Mouse (Mus musculus) intestine, embryonic 14.5 days (tissue): ENCODE measurements around the gene Ulk3. TPM values are rescaled to one million over a fixed set of nuclear protein-coding genes. Genes with fewer than 3 reads are reported as not detected.
A peak's percentile ranks its signal among the peaks of the same experiment; 100 is the strongest.

Source experiments
- ATAC-seq: fragments of 200-750 bp; cut with Nextera tagmentation; replicated peaks from 2 replicates; pipeline ENCODE4 v1.8.0; 2017; ENCODE audit warnings: low read depth, moderate number of reproducible peaks, moderate TSS enrichment, moderate library complexity; ENCODE audit not compliant: low FRiP score, low TSS enrichment
- DNase-seq: peaks from one replicate; pipeline ENCODE4 v3.0.0-alpha.2; 2018; ENCODE audit warnings: low spot score
- H3K27ac ChIP-seq: fragments of 300-500 bp; sonication (generic); 2 replicates; pipeline ENCODE4 v1.5.1; 2014; ENCODE audit warnings: low read depth, mild to moderate bottlenecking, control low read depth
- H3K27me3 ChIP-seq: fragments of 300-500 bp; sonication (generic); replicated peaks from 2 replicates; pipeline ENCODE4 v1.6.1; 2014; ENCODE audit warnings: low read length, control low read depth; ENCODE audit not compliant: control insufficient read depth, insufficient read depth
- H3K36me3 ChIP-seq: fragments of 300-500 bp; sonication (generic); 2 replicates; pipeline ENCODE4 v1.6.1; 2014; ENCODE audit warnings: low read length, control low read depth; ENCODE audit not compliant: control insufficient read depth, insufficient read depth
- H3K4me1 ChIP-seq: fragments of 300-500 bp; sonication (generic); replicated peaks from 2 replicates; pipeline ENCODE4 v1.6.1; 2014; ENCODE audit warnings: low read length, control low read depth, mixed read lengths; ENCODE audit not compliant: control insufficient read depth, insufficient read depth
- H3K4me2 ChIP-seq: fragments of 300-500 bp; sonication (generic); 2 replicates; pipeline ENCODE4 v1.6.1; 2014; ENCODE audit warnings: low read length
- H3K4me3 ChIP-seq: fragments of 300-500 bp; sonication (generic); 2 replicates; pipeline ENCODE4 v1.5.1; 2014; ENCODE audit warnings: low read depth, low read length, control low read depth, mixed read lengths
- H3K9ac ChIP-seq: fragments of 300-500 bp; sonication (generic); 2 replicates; pipeline ENCODE4 v1.6.1; 2014; ENCODE audit warnings: mild to moderate bottlenecking, low read length
- H3K9me3 ChIP-seq: fragments of 300-500 bp; sonication (generic); 2 replicates; pipeline ENCODE4 v1.6.1; 2016; ENCODE audit warnings: low read length, control low read depth; ENCODE audit not compliant: control insufficient read depth
- WGBS: fragments of 180-500 bp; shearing (Covaris S2); extraction: QIAGEN DNeasy Blood & Tissue Kit; methylation state at CpG from one replicate; pipeline ENCODE4 v1.1.7; 2014; 5-methylcytosine and 5-hydroxymethylcytosine counted together
- polyA plus RNA-seq: library from polyadenylated mRNA; unstranded; fragments of >200 nt; fragmentation: Nextera tagmentation; extraction: Ambion mirVana; gene quantifications from 2 replicates; pipeline ENCODE4 v1.2.1, GENCODE M21; 2014

The Ulk3 gene
- 14.2 and 14.3 TPM in 2 replicates for polyA plus RNA-seq

DNA sequence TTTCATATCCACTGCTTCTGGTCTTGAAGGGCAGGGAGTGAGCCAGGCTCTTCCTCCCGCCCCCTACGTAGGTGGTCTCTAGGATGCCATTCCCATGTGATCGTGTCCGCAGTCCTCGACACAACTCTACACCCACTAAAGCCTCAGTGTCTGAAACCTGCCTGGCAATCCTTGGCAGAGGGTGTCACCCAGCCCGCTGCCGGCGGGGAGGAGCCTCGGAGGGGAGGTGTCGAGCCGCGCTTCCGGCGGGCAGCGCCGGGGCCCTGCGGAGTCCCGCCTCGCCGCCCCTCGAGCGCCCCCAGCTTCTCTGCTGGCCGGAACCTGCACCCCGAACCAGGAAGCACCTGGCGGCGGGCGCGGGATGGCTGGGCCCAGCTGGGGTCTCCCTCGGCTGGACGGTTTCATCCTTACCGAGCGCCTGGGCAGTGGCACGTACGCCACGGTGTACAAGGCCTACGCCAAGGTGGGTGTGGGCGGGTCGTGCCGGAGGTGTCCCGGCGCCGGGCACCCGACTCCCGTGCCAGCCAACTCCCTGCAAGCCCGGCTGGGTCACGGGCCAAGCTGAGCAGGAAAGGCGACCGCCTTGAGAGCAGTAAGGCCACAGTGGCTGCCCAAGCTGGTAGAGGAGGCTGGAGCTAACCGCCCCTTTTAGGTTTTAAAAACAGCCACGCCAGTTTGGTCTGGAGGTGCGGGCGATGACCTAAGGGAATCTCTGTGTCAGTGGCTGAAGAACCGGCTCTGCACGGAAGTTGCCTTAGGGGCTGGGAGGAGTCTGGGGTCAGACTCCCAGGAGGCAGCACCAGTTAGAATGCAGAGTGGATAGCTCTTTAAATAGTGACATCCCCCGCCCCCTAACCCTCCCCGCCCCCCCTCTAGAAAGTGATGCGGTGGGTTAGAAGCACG is at the start of gene Ulk3:
TSS of gene Ulk3 (plus strand) at position 229 of the 903 bp plus-strand sequence.
- peak; percentile 86 for ATAC-seq
- under 1% methylated on average over 58 of the region's 58 CpGs for WGBS

DNA sequence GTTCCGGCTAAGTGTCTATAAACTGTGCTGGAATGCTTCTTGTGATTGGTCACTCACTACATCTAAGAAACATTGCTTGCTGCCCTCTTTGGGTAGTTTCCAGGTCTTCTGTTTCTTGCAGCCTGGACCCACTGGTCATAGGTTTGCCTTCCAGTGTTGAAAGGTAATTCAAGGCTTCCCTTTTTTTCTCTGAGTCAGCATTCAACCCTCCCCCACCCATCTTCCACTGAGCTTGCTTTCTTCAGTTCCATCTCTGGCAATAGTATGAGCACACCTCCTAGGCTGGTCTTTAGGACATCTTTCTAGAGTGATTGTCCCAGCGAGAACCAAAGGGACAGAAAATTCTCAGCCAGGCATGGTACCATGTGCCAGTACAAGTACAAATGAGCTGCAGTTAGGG is 49.7 kb upstream of the Ulk3 start:
- Histone ChIP-seq H3K27ac (no peak overlapping the region), H3K36me3 (peaks cover 53% of the 10 kb centered on the region)

More for the DNA sequence above, at the start of gene Ulk3:
- Histone ChIP-seq H3K36me3 (peaks cover 49% of the 10 kb centered on the region), H3K27ac (peak within 1 kb of the TSS; percentile 76), H3K27me3 (no peaks in the 10 kb centered on the region), H3K4me3 (peak within 1 kb of the TSS; percentile 81), H3K4me1 (no peaks in the 10 kb centered on the region; the same call in 1 of the 2 replicates), H3K9ac (peak within 1 kb of the TSS; percentile 67), H3K9me3 (no peaks in the 10 kb centered on the region), H3K4me2 (peak within 1 kb of the TSS; percentile 86)
- peak; percentile 88 for DNase-seq

DNA sequence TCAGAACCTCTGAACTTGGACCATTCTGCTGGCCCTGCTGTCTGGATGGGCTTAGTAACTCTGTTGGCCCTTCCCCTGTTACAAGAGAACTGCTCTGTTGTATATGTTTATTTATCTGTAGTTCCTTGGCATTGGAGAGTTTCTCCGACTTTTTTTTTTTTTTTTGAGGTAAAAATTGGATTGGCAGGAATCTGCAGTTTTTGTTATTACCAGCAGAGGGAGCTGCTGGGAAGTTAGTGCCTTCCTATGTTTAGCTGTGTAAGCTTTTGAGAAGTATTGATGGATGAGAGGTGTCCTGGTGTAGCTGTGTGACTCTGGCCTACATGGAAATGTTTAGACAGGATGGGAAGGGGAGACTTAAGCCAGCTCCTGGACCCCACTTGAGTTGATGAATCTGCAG is 47.9 kb upstream of the Ulk3 start:
- peaks cover 19% of the 10 kb centered on the region; the same call in 1 of the 2 replicates for H3K4me1 ChIP-seq
- no peaks in the 10 kb centered on the region for H3K9me3 ChIP-seq
- DNase-seq: peak; percentile 70
- no peak overlapping the region for H3K27ac ChIP-seq
- no peak for ATAC-seq
- WGBS: 4% methylated on average over 1 of the region's 1 CpGs
- no peak overlapping the region for H3K9ac ChIP-seq
- H3K27me3 ChIP-seq: no peaks in the 10 kb centered on the region
- no peak overlapping the region for H3K4me2 ChIP-seq
- peaks cover 68% of the 10 kb centered on the region for H3K36me3 ChIP-seq
- no peak overlapping the region for H3K4me3 ChIP-seq

More for the DNA sequence above, 49.7 kb upstream of the Ulk3 start:
- no peak overlapping the region for H3K9ac ChIP-seq
- no peak for DNase-seq
- no peak overlapping the region for H3K4me2 ChIP-seq
- H3K4me1 ChIP-seq: peaks cover 19% of the 10 kb centered on the region; the same call in 1 of the 2 replicates
- H3K27me3 ChIP-seq: no peaks in the 10 kb centered on the region
- H3K9me3 ChIP-seq: no peaks in the 10 kb centered on the region
- no peak for ATAC-seq
- 93% methylated on average over 2 of the region's 2 CpGs for WGBS
- no peak overlapping the region for H3K4me3 ChIP-seq

DNA sequence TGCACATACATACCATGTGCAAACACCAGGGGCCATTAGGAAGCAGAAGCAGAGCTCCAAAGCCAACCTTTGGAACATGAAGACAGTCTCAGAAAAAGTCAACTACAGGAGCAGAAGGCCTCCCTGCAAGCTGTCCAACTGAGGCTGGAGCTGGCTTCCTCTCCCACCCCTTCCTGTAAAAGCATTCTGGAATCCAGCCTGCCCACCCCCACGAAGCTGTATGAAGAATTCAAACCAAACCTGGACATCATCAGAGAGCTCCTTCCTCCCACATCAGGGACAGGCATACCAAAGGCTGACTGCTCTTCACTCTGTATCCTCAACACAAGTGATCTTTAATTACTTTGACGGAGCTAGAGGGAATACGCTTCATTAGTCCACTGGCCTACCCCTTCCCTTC is 45.3 kb upstream of the Ulk3 start:
- no peak overlapping the region for H3K27ac ChIP-seq
- ATAC-seq (no peak), DNase-seq (no peak)
- H3K9me3 ChIP-seq: no peaks in the 10 kb centered on the region
- peaks cover 93% of the 10 kb centered on the region for H3K36me3 ChIP-seq
- H3K4me1 ChIP-seq: peaks cover 5% of the 10 kb centered on the region; the same call in 1 of the 2 replicates
- H3K27me3 ChIP-seq: no peaks in the 10 kb centered on the region
- H3K4me3 ChIP-seq: no peak overlapping the region
- 74% methylated on average over 3 of the region's 3 CpGs for WGBS
- no peak overlapping the region for H3K9ac ChIP-seq
- H3K4me2 ChIP-seq: no peak overlapping the region

DNA sequence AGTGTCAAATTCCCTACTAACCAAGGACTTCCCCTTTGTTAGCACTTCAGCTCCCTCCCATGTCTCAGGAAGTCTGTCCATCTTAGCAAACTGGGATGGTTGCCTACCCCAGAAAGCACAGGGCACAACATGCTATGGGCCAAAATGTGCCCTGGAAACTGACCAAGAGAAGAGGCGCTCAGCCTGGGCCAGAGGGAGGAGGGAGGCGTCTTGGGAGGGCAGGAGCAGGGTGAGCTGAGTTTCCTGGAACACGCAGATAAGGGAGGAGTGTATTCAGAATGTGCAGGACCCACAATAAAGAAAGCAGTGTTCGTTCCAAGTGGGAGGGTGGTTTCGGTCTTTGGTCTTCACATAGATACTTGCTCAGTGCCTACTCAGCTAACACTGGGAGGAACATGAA is 42.0 kb upstream of the Ulk3 start:
- peaks cover 72% of the 10 kb centered on the region for H3K36me3 ChIP-seq
- H3K27ac ChIP-seq: no peak overlapping the region

DNA sequence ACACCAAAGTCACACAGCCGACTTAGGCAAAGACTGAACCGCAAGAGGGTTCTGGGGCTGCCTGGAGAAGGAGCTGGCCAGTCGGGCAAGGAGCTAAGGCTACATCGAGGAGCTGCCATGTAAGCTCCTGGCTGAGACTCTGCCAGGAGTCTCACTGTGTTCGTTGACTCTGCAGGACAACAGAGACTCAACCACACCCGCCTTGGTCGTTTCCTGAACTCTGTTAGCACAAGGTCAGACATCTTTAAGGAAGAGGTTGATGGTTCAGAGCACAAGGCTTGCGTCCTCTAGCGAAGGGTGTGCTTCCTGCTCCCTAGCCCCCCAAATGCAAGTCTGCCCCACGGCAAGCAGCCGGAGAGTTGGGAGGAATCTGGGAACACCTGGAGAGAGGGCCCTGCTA is 41.4 kb upstream of the Ulk3 start:
- Histone ChIP-seq H3K27ac (no peak overlapping the region), H3K36me3 (peaks cover 66% of the 10 kb centered on the region), H3K9me3 (no peaks in the 10 kb centered on the region), H3K9ac (no peak overlapping the region), H3K4me2 (no peak overlapping the region), H3K4me1 (peaks cover 4% of the 10 kb centered on the region; the same call in 1 of the 2 replicates), H3K27me3 (no peaks in the 10 kb centered on the region), H3K4me3 (no peak overlapping the region)
- 87% methylated on average over 11 of the region's 11 CpGs for WGBS
- ATAC-seq (no peak), DNase-seq (no peak)

More for the DNA sequence above, 42.0 kb upstream of the Ulk3 start:
- no peak overlapping the region for H3K4me3 ChIP-seq
- no peaks in the 10 kb centered on the region for H3K27me3 ChIP-seq
- H3K9me3 ChIP-seq: no peaks in the 10 kb centered on the region
- H3K4me1 ChIP-seq: peaks cover 4% of the 10 kb centered on the region; the same call in 1 of the 2 replicates
- no peak for DNase-seq
- no peak for ATAC-seq
- no peak overlapping the region for H3K9ac ChIP-seq
- 87% methylated on average over 5 of the region's 5 CpGs for WGBS
- H3K4me2 ChIP-seq: no peak overlapping the region

DNA sequence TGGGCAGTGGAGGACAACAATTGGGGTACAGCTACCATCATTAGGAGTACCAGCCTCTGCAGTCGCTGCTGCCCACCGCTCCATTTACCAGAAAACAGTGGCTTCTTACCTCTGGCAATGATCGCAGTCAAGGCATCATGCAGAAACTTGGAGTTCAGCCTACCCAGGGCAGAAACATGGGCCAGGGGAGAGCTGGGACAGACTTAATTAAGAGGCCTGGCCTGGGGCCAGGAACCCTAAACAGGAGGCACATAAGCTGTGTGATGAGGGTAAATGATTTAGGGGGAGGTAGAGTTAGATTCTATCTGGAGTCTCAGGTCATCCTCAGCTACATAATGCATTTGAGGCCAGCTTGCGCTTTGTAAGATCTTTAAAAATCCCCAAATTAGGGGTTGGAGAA is 40.1 kb upstream of the Ulk3 start:
- 94% methylated on average over 4 of the region's 4 CpGs for WGBS
- Histone ChIP-seq H3K27ac (no peak overlapping the region), H3K4me1 (peaks cover 4% of the 10 kb centered on the region; the same call in 1 of the 2 replicates), H3K4me2 (no peak overlapping the region), H3K4me3 (no peak overlapping the region), H3K36me3 (peaks cover 53% of the 10 kb centered on the region), H3K27me3 (no peaks in the 10 kb centered on the region), H3K9me3 (no peaks in the 10 kb centered on the region), H3K9ac (no peak overlapping the region)
- no peak for ATAC-seq
- no peak for DNase-seq

DNA sequence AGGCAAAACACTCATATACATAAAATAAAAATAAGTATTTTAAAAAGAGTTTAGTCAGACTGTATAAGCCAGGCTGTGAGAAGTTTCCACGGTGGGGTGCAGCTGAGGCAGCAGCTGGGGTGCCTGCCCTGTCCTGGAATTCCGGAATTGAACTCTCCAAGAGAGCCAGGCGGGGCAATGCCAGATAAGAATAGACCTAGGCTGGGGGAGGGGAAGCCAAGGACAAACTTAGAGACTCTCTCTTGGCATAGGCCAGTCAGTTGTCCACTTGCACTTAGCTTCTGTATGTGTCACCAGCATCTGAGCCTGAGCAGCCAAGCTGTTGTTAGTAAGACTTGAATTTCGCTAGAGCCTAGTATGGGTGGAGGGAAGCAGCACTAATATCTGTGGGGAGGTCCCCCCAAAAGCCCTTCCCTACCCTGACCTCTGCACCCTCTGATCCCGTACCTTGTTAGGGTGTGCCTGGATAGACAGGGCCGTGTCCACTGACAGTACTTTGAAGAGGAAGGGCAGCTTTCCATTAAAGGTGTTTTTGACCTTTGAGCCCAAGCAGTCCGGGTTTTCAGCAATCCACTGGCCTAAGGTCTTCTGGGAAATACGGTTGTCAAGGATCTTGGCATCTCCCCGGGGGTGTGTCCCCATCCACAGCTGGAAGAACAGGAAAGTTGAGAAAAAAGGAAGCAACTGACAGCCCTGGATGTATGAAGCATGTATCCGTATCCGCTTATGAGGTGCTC is 39.0 kb upstream of the Ulk3 start:
- H3K27ac ChIP-seq: no peak overlapping the region
- WGBS: 72% methylated on average over 11 of the region's 11 CpGs
- no peak for DNase-seq

More for the DNA sequence above, 39.0 kb upstream of the Ulk3 start:
- peaks cover 4% of the 10 kb centered on the region; the same call in 1 of the 2 replicates for H3K4me1 ChIP-seq
- H3K9me3 ChIP-seq: no peaks in the 10 kb centered on the region
- peak; percentile 40; the same call in 1 of the 2 replicates for ATAC-seq
- no peak overlapping the region for H3K4me3 ChIP-seq
- H3K4me2 ChIP-seq: no peak overlapping the region
- no peaks in the 10 kb centered on the region for H3K27me3 ChIP-seq
- no peak overlapping the region for H3K9ac ChIP-seq
- peaks cover 42% of the 10 kb centered on the region for H3K36me3 ChIP-seq
